Mouse (Mus musculus) spleen, adult 10 weeks (tissue): ENCODE data around the gene Polg. TPM values are rescaled to one million over a fixed set of nuclear protein-coding genes. Genes with fewer than 3 reads are reported as not detected.

ENCODE experiments used
- polyA plus RNA-seq: library from polyadenylated mRNA; stranded (reverse); fragments of 350-450 nt; fragmentation: Illumina TruSeq; extraction: RNeasy Lipid Tissue Mini Kit (QIAGEN cat#74804); gene quantifications from one replicate; pipeline ENCODE4 v1.2.3, GENCODE M21; 2015; ENCODE audit warnings: low replicate concordance; ENCODE audit not compliant: insufficient read depth

Gene Polg
- polyA plus RNA-seq, result 75.4 TPM

DNA sequence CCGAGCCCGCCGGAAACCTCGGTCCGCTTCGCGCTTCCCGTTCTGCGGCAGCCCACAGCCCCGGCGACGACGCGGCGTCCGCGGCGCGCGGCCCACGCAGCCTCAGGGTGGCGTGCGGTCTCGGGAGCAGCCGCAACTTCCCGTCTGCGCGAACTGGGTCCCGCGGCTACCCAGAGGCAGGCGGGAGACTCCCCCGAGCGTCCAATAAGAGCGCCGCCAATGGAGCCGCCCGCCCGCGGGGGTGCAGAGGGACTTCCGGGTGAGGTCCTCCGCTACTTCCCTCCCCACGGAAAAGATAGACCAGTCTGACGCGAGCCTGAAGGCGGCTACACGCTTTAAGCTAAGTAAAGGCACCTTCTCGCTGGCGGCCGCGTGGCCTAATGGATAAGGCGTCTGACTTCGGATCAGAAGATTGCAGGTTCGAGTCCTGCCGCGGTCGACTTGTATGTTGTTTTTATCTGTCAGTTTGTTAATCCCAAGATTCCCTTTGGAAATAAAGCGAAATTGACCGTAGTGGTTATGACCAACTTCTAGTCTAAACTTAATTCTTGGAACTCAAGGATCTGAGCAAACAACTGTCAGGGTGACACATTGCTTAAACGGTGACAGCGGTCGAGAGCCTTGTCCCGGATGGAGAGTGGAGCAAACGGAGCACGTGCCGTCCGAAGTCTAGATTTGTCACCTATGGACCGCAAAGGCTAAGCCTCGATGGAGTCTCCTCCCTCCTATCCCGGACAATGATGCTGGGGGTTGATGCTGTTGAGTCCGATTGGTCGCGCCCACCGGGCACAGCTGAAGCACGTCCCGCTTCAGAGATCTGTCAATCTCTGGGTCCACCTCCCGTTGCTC is at the start of gene Polg:
TSS of gene Polg (minus strand) at position 310 of the 849 bp plus-strand sequence.

Other genes with a start within 250 kb of the Polg start
- 38.2 TPM for gene Abhd2, start 193.2 kb downstream of the Polg start, polyA plus RNA-seq
- not detected for gene Rlbp1, start 79.3 kb downstream of the Polg start, polyA plus RNA-seq
- gene Fanci, start 74.4 kb downstream of the Polg start, polyA plus RNA-seq, result 5.0 TPM
- not detected for gene Rhcg, start 151.3 kb upstream of the Polg start, polyA plus RNA-seq
- gene Ticrr, start 193.8 kb upstream of the Polg start, polyA plus RNA-seq, result 3.0 TPM
- 0.47 TPM for gene Kif7, start 249.4 kb upstream of the Polg start, polyA plus RNA-seq